Mouse (Mus musculus): ENCODE data around the gene Esyt2.
A peak's percentile ranks its signal among the peaks of the same experiment; 100 is the strongest.

Esyt2 gene

DNA sequence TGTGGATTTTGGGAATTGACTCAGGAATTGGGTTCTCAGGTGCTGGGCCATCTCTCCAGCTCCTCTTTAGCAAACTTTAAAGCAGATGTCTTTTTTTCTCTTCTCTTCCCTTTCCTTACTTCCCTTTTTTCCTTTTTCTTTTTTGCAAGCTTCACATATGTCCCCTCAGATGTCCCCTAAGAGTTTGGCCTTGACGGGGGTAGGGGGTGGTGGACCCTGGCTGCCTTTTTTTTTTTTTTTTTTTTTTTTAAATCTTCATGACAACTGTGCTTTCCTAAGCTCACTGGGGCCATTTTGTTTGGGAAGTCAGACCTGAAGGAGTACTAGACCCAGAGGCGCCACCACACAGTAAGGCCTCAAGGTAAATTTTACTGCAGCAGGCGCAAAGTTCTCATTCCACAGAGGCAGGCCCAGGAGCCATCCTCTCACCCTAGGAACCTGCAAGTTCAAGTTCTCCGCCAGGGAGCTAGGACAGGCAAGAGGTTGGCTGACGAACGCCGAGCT, 795 bp upstream of the Esyt2 start:
- no peak for DNase-seq (ENCODE audit: low spot score in 2 of 2)

DNA sequence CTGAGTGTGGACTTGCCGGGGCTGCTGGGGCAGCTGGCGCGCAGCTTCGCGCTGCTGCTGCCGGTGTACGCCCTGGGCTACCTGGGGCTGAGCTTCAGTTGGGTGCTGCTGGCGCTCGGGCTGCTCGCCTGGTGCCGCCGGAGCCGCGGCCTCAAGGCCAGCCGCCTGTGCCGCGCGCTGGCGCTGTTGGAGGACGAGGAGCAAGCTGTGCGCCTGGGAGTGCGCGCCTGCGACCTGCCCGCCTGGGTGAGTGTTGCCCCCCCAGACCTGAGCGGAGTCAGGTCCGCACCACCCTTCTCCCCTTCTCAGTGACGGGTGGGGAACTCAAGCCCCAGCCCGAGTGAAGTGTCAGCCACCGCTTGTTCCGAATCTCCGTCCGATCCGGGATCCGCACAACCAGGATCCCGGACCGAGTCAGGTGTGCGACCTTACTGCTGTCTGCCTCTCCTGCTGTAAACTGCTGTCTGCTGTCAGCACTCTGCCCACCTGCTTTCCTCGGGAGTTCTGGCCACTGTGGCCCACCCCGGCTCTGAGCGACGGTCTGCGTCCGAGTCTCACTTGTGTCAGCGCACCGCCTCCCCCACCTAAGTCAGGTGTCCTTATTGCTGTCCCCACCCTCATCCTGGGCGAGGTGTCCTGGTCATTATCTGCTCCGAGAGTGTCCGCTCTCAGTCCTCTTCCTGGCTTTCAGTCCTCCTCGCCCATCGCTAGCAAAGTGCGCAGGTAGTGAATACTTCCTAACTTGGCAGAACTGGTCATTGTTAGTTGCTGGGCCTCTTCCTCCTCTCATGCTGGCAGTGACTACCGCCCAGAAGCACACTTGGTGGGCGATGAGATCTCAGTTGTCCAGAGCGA, 658 bp downstream of the Esyt2 start:
- peak; percentile 26 to 36 for DNase-seq (ENCODE audit: low spot score in 2 of 2)

DNA sequence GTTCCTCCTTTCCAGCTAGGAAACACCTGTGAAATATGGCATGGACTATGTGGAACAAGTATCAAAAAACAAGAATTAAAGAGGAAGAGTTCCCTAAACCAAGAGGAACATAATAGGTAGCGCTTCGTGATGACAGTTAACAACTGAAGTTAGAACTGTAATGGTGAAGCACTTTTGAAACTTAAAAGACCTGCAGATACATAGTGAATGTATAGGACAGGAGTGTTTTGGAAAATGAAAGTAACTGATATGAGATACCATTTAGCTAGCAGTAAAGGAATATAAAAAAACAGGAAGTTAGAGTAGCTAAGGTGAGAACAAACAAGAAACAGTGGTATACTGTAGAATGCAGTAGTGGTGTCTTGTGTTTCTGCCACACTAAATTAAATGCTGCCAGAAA, 1.9 kb downstream of the Esyt2 start:
- DNase-seq (ENCODE audit: low spot score in 2 of 2) = peak in 1 of 2 experiments; percentile 2

DNA sequence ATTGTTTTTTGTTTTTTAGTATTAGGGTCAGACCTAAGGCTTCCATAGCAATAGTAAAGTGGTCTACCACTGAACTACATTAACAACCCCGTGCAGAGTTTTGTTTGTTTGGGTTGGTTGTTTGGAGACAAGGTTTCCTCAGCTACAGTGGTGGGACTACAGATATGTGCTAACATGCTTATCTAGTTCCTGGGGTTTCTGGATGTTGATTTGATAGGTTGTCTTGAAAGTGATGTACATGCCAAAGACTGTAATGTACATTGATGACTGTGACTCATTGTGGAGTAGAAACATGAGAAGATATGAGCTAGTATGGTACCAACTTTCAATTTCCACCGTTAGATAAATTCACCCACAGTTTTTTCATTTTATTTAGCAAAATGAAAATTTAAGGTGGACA, 2.5 kb downstream of the Esyt2 start:
- DNase-seq (ENCODE audit: low spot score in 2 of 2) = peak in 1 of 2 experiments; percentile 27

DNA sequence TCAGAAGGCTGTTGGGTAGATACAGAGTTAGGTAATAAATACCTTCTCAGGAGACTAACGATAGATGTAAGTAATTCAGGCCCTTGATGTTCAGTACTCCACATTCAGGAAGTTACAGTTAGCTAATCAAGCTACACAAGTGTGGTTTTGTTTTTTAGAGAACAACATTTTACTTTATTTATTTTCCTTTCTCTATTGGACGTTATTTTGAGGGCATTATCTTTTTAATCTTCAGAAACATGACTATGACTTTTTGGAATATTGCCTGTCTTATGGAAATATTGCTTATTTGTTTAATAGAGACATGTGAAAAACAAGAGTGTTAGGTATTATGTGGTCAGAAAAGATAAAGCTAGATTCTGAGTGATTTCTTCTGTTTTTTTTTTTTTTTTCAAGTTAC, 12.2 kb downstream of the Esyt2 start:
- no peak for DNase-seq (ENCODE audit: low spot score in 2 of 2)

DNA sequence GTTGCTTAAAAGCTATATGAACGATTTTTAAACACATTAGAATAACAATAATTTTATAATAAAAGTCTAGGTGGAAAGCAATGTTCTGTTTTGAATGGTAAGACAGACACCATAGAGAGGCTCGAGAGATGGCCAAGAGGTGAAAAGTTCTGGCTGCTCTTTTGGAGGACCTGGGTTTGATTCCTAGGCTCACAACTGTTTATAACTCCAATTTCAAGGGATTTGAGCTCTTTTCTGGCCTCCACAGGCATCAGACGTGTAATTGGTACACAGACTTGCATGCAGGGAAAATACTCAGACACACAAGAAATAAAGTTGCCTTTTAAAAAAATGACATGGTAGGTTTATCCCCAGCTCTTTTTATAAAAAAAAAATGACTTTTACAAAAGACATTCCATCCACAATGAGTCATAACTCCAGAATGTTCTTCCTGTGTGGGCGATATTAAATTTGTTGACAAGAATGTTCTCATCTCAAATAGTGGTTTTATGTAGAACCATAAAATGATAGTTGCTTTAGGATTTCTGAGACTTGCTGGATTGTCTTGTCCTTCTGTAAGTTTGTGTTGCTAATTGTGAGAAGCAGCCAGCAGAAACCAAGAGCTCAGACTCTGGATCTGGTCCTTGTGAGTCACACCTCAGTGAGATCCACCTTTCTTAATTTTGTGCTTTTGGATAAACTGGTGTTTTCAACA, 12.8 kb downstream of the Esyt2 start:
- DNase-seq (ENCODE audit: low spot score in 2 of 2) = no peak

DNA sequence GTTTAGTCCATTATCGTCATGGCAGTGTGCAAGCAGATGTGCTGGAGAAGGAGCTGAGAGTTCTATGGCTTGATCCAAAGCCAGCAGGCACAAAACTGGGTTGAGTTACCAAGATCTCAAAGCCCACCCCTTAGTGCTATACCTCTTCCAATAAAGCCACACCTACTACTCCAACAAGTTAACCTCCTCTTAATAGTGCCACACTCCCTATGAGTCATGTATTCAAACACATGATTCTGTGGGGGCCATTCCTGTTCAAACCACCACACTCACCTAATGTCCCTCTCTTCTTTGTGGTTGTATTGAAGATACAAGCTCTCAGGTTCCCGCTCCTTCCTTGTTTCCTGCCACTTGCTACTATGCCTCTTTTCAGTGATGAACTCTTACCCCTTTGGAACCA, 18.9 kb downstream of the Esyt2 start:
- no peak for DNase-seq (ENCODE audit: low spot score in 2 of 2)

DNA sequence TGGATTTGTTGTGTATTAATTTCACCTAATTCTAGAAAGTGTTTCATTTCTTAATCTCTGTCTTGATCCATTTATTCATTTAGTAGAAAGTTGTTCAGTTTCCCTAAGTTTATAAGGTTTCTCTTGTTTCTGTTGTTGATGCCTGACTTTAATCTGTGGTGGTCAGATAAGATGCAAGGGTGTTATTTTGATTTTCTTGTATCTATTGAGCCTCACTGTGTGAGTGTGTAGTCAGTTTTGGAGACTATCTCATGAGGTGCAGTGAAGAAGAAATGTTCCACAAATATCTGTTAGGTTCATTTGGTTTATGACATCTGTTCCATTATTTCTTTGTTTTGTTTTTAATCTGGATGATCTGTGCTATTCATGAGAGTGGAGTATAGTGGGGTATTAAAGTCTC, 21.2 kb downstream of the Esyt2 start:
- DNase-seq (ENCODE audit: low spot score in 2 of 2) = no peak

DNA sequence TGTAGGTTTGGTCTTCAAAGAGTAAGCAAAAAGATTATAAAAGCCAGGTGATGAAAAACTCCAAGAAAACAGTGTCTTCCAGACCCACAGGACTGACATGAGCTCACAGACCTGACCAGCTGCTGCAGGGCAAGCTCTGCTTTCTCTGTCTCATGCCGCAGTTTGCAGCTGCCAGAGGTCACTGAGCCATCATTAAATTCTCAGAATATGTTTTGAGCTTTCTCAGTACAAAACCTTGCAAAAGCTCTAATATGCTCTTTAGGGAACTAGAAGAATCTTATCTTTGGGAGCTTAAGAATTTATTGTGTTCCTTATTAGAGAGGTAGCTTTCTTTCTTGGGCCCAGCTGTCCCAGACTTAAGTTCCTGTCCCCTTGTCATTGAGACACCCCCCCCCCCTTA, 25.0 kb downstream of the Esyt2 start:
- no peak for DNase-seq (ENCODE audit: low spot score in 2 of 2)

DNA sequence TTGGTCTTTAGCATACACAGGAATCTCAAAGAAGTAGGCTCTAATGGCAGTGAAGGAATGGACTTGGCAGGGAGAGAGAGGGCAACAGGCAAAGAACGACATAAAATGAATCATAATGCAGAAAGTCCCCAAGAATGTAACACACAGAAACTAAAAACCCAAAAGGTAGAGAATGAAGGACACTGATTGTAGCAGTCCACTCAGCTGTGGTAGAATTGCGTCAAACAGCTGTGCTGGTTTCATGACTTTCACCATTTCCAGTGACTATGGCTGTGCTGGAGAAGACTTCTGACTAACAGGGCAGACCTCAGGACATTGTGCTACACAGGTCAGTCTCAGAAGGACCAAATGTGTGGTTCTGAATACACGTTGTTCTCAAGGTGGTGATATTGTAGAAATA, 26.9 kb downstream of the Esyt2 start:
- DNase-seq (ENCODE audit: low spot score in 2 of 2) = no peak

DNA sequence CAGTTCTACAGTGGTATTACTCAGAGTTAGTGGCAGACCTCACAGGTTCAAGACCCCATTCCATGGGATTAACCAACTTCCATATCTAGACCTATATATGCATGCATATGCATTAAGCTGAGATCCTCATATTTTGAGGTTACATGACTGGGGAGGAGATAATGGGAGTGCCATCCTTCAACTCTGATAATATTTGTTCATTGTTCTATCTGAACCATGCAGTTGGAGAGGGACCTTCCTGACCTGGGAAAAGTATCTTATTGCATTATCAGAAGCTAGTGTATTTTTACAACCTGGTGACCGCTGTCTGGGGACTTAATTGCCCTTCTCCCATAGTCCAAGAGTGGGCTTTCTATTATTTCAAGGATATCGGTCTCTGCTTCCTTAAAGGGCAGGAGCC, 27.6 kb downstream of the Esyt2 start:
- DNase-seq (ENCODE audit: low spot score in 2 of 2) = no peak

DNA sequence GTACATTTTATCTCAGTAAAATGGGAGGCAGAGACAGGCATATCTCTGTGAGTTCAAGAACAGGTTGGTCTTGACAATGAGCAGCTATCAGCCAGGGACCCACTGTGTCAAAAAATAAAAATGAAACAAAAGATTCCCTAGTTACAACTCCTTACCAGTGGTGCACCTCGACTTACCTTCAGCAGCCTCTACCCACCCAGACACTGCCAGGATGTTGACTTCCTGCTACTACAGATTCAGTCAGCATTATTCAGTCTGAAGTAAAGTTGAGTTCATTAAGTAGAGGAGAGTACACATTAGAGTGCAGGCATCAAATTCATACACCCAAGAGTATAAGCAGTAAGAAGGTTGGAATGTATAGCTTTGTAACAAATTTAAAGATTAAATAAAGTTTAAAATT, 32.8 kb downstream of the Esyt2 start:
- no peak for DNase-seq (ENCODE audit: low spot score in 2 of 2)

DNA sequence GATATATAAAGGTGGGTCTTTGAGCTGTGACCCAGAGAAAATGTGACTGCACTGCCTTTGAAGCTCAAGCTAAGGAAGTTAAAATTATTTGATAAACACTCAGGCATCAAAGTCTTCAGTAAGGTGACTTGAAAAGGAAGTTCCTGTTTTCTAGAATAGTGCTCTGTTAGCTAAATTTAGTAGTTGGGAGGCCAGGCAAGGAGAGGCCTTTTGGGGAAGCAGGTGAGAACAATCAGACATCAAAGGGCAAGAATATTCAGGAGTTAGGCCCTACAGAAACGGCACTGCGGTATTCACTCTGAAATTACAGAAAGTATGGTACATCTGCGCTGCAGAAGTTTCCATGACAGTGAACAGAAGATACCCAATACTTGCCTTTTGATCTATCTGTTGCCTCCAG, 34.5 kb downstream of the Esyt2 start:
- no peak for DNase-seq (ENCODE audit: low spot score in 2 of 2)

DNA sequence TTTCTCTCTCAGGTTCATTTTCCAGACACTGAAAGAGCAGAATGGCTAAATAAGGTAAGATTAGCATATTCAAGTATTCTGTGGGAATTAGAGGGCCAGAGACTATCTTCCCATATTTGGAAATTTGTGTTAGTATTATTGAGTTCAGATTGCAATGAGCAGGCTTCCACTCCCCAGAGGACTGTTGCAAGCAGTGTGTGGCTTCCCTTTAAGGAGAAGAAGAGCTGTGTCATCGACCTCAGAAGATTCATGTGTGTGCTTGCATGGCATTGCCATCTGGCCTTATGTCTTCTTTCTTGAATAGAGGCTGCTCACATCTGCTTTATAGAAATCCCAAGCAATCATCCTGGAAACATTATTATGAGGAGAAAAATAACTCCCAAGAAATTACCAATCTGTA, 36.8 kb downstream of the Esyt2 start:
- no peak for DNase-seq (ENCODE audit: low spot score in 2 of 2)

DNA sequence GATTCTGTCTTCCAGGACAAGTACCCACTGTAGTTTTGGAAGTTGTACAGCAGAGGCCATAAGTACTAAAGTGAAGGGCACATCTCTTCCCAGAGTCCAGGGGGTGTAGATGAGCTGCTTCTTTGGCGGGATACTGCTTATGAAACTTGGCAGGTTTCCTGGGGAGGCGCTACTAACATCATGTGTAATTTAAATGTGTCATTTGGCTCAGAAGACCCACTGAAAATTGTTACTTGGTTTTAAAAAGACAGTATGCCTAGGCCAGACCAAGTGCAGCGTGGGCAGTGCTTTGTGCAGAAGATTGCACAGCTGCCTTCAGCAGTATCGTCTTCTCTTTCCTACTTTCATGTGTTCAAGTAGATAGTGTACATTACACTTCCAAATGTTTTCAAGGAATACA, 44.5 kb downstream of the Esyt2 start:
- DNase-seq (ENCODE audit: low spot score in 2 of 2) = no peak

DNA sequence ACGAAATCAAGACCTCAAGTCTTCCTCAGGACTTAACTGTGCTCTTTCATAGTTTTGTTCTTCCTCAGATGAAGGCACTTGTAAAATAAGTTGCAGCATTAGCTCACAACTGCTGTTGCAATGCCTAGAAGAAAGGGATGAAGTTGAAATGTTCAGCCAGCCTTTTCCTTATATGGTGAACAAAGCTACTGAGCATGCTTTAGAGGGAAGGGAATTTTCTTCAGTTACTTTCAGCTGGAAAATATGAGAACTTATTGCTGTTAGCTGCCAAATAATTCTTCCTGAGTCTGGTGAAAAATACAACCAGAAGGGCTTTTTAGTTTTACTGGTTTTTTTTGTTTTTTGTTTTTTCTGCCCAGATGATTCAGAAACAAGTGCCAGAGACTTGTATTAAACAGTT, 45.2 kb downstream of the Esyt2 start:
- DNase-seq (ENCODE audit: low spot score in 2 of 2) = no peak

DNA sequence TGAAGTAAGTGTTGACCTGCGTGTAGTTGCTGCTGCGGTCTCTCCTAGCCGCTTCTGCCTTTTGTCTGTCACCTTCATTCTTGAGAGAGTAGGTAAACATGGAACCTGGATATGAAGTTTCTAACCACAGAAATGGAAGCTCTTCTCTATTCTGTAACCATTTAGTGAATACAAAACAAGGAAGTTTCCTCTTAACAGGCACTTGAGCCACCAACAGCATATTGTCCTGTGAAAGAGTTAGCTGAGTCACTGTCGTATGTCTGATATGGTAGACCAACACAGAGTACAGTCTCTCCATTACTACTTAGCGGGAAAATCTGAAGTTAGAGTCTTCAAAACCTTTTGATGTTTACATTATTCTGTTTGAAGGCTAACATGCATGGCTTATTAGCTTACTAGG, 53.3 kb downstream of the Esyt2 start:
- no peak for DNase-seq (ENCODE audit: low spot score in 2 of 2)

DNA sequence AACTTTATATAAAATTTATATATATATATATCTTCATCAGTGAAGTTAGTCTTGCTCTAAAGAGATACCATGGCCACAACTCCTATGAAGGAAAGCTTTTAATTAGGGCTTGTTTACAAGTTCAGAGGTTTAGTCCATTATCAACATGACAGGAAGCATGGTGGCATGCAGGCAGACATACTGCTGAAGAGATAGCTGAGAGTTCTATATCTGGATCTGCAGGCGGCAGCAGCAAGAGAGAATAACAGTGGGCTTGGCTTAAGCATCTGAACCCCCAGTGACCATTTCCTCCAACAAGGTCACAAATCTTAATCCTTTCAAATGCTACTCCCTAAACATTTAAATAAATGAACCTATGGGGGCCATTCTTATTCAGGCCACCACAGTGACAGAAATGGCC, 59.2 kb downstream of the Esyt2 start:
- DNase-seq (ENCODE audit: low spot score in 2 of 2) = no peak

DNA sequence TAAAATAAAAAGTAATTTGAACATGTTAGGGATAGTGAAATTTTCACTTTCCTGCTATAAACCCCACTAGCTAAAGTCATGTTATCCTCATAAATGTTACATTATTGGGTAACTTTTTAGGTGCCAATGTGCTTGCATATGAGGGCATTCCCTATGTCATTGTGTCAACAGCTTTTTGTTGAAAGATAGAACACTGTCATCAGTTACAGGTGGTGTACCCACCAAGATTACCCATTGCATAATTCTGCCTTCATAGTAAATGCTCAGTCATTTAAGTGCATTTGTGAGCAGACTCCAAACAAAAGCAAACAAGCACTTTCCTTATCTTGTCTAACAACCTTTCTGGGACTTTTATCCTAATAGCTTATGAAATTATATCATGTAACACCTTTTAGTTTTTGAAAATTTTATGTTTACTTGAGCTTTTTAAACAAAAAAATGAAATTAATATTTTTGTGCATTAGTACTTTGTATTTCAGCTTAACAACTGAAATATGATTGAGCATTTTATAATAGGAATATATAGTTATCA, 67.8 kb downstream of the Esyt2 start:
- no peak for DNase-seq (ENCODE audit: low spot score in 2 of 2)

DNA sequence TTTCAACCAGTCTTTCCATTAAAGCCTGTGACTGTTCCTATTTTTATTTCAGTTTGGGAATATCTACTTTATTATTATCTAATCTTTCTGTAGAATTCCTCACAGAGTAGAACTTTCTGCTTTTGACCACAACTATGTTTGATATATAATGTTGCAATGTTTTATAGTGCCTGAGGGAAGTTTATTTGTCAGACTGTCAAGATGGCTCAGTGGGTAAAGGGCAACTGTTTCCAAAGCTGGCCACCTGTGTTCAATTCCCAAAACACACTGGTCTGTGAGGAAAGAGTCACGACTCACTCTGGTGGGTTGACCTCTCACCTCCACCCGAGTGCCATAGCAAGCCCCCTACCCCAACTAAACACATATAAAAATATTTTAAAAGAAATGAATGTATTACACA, 68.4 kb downstream of the Esyt2 start:
- DNase-seq (ENCODE audit: low spot score in 2 of 2) = no peak

DNA sequence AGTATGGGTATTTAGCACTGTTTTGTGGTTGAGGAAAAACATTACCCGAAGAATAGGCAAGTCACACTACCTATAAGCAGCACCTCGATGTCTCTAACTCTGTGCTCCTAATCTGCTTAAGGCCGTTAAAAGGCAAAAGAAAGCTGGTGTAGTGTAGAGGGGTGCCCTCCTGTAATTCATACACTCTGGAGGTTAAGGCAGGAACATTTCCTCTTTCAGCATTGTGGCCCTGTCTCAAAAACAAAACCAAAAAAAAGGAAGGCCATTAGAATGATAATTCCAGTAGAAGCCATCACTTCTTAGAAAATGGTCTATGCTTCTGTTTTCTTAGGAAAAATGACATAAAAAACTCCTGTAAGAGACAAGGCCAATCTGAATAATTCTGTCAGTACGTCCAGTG, 70.0 kb downstream of the Esyt2 start:
- no peak for DNase-seq (ENCODE audit: low spot score in 2 of 2)

DNA sequence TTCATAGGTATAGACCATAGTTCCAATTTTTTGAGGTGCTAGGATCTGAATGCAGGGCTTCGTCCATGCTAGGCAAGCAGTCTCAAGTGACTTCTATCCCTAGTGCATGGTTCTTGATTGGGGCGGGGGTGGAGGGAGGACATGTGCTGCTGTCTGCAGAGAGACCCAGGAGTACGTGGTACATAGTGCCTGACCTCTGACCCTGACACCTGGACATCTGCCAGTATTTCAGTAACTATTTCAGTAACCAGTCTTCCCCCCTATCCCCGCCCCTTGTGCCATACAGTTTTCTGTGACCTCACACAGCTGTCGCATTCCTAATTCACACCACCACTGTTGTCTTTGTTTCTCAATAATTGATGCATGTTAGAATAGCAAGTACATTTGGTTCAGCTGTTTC, 71.4 kb downstream of the Esyt2 start:
- DNase-seq (ENCODE audit: low spot score in 2 of 2) = no peak

DNA sequence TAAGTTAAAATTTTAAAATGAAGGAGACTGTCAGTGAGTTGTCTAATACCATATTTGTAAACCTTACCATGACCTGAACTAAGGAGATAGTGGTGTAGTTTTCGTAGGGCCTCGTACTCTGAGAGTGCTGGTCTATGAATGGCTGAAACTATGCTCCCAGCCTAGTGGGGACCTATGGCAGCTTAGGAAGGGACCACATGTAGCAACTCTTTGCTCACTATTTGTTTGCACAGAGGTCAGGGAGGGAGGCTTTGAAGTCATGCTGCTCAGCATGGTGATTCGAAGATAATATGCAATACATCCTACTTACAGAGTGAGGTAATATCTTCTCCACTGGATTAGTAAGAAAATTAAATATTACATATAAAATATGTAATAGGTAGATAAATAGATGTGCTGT, 73.7 kb downstream of the Esyt2 start:
- no peak for DNase-seq (ENCODE audit: low spot score in 2 of 2)
